Mouse (Mus musculus): ENCODE measurements around the gene Il18r1.
A peak's percentile ranks its signal among the peaks of the same experiment; 100 is the strongest.

Il18r1 gene

DNA sequence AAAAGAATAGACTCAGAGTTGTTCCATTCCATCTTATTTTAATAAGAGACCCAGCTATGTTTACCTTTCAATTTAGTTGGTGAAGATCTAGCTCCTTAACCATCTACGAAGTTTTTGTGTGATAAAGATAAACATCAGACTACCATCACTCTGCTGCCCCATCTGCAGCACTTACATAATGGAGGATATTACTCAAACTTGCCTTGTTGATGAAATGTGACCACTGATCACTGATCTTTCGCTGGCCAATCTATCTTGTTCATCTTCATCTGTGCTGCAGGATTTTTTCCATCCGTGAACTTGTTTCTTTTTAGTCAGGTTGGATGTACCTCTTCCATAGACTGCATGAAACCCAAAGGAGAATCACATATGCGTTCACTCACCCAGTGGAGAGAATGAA, 29.2 kb downstream of the Il18r1 start:
- no peak for DNase-seq (ENCODE audit: low spot score)

DNA sequence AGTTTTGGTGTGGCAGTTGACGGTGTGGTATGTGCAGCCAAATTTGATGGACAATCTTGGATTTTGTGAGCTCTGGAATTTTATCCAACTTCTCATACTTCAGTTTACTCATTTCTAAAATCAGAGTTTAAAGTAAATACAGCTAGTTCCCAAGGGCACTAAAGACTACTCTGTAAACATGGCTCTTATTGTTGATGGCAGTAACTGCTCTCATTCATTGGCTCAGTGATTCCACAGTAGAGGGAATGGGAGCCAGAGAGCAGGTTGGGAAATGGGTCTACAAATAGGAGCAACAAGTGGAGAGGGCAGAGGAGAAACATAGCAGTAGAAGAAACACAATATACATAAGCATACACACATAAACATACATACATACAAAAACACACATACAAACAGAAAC, 34.4 kb downstream of the Il18r1 start:
- DNase-seq (ENCODE audit: low spot score), result peak; percentile 16

DNA sequence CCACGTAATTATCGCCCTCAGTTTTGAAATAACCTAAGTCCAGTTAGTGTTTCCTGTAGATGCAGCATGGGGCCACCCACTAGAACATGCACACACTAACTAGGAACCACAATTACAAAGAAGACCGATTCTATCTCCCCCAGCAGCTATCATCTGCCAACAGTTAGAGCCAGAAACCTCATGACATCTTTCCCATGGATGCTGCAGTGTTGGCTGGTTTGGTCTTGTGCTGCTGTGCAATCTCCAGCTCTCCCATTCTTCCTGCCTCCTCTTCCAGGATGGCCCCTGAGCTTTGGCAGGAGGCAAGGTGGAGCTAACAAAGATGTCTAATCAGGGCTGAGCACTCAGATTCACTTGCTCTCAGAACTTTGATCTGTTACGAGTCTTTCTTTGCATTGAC, 35.8 kb downstream of the Il18r1 start:
- no peak for DNase-seq (ENCODE audit: low spot score)

DNA sequence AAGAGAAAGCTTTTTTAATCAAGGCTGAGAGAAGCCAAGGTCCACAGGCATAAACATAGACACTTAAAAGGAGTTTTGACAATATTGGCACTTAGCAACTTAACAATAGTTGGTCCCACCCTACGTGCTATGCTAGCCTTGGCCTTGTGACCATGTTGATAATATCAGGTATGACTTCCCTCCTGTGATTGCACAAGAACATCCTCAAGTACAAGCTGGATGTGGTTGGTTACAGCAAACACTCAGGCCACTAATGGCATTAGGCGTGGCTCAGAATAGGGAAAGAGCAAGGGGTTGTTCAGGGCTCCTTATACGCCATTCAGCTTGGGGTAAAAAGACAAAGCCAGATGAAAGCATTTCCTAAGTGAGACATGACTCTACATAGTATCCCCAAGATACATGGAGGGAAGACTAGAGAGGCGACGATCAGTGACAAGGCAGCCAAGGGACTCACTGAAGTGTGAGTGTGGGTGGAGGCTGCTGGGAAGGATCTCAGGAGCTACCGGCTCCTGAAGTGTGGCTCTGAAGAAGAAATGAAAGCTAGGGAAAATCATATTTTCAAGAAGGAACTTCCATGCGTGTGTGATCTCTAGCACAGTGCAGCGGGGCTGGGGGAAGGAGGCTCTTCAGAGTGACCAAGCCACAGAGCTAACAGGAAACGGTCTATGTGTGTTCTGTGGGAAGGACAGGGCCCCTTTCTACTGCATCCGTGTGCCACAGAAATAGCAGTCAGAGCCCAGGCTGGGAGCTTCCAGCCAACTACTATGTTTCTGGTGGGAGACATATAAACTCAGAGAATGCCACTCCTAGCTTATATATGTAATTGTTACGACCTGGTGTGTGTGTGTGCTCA, 36.4 kb downstream of the Il18r1 start:
- DNase-seq (ENCODE audit: low spot score), result no peak

DNA sequence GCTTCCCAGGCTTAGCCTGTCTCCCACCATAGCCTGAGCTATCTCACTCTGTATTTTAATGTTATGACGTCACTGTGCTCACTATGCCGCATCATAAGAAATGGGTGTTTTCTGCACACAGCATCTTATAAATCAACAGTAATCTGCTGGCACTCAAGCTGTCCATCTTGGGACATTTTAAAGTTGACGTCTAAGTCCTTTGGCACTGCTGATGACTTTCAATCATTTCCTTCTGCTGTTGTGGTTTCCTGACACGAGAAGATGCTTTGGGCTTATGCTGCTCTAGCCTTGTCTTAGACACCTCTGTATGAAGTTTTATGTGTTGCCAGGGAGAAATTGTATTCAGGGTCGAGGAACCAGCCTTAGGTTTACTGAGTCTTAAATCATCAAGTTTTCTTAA, 39.2 kb downstream of the Il18r1 start:
- DNase-seq (ENCODE audit: low spot score), result no peak

DNA sequence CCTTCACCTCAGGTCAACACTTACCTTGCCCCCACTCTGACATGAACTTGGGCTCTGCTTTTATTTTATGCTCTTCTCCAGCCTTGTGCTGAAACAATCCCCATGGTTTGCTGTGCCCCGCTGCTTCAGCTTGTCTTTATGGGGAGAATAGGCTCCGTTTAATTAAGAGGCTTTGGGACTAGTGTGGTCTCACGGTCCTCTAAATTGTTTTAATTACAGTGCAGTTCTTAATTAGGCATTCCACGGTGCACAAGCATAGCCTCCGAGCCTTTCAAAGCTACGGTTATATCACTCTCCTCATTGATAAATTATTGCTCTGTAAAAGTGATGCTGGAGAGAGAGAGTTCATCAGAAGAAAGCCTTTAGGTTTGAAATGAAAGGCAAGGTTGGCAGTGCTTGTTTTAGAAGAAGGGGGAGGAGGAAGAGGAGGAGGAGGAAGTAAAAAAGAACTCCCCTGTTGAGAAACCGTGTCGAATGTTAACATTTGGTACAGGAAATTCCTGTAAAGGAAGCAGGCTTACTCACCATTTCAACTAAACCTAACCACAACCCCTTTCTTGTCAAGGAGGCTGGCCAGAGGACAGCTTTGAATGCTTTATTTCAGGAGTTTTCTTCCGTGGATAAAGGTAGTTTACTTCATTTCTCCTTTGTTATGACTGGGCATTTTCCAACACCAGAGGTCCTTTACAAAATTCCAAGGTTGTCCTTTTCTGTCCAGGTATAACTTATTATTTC, 49.7 kb downstream of the Il18r1 start, which contains the start of gene Il18rap:
Il18rap (plus strand) TSS at position 512 of the 735 bp plus-strand sequence.
- DNase-seq (ENCODE audit: low spot score), result no peak

DNA sequence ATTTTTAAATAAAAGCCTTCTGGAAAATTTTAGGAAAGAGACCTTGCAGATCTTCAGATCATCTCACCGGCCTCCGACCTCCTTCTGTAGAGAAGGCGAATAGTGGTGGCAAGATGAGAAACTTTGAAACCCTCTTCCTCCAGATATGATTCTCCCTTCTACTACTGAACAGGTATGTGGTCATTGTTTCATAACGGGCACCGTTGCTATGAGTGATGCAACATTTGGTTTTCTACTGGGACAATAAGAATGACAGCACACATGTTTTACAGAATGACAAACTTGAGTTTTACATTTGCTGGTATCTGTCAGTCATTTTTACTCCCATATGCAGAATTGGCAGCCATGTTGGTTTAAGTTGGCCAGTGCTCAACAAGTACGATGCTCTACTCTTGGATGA, 51.0 kb downstream of the Il18r1 start:
- DNase-seq (ENCODE audit: low spot score), result no peak

DNA sequence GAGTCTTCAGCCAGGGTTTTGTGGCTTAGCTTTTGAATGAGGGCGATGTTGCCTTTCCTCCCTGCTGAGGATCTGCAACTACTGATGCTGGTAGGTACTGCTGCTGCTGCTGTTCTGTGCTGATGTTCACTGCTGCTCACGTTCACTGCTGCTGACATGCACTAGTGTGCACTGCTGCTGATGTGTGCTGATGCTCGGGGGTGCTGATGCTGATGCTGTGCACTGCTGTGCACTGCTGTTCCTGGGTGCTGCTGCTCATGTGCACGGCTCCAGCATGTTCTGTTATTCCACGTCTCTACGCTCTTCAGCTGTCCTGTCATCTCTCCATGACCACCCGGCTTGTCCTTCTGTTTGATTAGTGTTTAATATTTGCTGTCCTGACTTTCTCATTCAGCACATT, 57.6 kb downstream of the Il18r1 start:
- DNase-seq (ENCODE audit: low spot score), result no peak

DNA sequence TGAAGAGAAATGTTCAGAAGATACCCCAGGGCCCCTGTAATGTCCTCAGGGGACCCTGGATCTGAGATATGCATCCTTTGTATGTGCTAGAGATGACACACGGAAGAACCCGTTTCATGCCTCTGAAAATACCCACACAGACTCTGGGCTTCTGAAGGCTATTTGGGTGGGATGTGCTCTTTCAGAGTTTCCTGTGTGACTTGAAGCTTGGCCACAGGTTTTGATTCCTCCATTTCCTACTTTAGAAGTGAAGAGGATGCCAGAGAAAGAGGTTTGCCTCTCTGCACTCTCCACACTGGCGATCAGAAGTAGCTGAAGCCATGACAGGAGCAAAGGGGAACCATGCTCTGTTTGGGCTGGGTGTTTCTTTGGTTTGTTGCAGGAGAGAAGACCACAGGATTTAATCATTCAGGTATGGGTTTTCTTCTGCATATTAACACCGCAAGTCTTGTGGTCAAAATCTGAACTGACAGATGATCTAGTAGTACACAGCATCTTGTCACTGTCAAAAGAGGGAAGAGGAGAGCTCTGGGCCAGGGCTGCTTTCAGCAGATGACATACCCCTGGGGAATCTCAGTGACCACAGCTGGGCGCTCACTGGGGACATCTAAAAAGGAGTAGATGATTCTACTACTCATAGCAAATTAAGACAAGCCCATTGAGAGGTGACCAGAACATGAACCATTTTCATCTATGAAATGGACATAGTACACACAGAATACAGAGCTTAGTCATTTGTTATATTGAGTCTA, 58.8 kb downstream of the Il18r1 start:
- DNase-seq (ENCODE audit: low spot score), result no peak

DNA sequence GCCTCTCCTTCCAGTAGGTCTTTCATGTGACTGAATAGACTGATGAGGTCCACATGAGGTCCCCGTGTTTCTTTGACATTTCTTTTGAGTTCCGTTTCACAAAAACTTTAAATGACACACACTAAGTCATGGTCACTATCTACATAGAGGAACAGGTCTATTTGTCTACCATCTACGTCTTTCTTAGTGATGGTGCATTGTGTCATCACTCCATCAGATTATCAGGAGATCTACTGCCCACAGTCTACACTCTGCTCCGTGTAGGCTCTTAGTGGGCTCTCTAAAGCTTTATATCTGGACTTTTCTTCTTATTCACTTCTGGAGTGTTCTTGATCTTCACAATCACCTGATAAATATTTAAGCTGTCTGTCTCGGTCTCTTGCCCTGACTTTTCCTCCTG, 63.9 kb downstream of the Il18r1 start:
- no peak for DNase-seq (ENCODE audit: low spot score)

DNA sequence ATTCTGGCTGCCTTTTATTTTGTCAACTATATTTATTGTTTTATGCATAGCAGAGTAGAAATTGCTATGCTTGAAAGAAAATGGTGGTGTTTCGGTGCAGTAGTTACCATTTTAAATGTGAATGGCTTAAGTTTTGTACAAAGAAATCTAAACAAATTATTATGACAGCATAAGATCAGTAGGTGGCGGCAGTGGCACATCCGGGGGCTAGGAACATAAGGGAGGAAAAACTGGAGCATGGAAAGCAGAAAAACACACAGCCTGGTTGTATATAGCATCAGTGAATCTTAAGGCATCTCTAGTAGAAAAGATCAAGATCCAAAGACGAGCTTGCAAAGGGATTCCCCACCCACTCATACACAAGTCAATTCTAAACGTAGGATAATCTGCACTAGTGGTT, 72.2 kb downstream of the Il18r1 start:
- DNase-seq (ENCODE audit: low spot score), result no peak

DNA sequence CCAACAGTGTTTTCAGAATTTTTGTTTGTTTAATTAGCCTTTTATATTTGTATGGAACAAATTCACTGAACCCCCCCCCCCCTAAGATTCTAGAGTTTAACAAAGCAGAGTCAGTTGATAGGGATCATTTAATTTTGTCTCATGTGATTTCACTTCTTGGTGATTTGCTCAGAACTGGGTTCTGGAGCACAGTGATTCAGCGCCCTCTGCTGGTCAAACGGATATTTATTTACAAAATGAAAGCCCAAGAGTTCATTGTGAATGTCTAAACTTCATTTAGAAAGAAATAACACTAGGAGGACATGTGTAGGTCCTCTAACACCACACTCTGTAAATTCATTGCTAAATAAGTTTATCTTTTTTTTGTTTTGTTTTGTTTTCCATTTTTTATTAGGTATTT, 79.3 kb downstream of the Il18r1 start:
- DNase-seq (ENCODE audit: low spot score), result peak; percentile 81

DNA sequence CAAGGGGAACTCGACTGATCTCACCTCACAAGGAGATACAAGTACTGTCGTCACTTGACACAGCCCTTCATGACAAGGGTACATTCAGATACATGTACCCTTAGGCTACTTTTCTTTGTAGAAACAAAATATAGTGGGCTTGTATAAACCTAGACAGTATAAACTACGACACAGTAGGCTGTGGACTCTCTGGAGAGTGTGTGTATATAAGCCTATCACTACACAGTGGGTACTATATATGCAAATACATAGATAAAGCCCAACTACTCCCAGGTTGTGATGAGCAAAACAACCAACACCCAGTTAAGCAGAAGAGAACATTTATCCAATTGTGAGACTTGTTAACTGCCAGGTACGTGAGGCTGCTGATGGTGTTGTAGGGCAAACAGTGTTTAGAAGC, 81.3 kb downstream of the Il18r1 start:
- no peak for DNase-seq (ENCODE audit: low spot score)

DNA sequence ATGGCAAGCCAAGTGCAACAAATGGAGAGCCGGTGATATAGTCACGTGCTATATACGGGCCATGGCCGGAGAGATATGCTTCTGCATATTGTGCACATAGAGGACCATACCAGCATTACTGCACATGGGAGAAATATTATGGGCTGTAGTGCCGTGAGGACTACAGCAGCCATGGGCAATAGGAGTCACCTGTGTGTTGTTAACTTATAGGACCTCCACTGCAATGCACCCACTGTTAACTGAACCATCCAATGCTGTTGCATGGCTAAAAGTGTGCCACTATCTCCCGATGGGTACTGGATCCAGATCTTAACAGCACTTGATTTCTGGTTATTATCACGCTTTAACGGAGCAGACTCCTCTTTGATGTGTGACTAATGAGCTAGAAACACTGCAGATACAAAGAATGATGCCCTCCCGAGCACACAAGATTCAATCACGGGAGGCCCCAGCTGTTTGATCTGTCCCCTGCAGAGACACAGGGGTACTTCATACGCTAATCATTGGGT, 81.8 kb downstream of the Il18r1 start:
- no peak for DNase-seq (ENCODE audit: low spot score)

DNA sequence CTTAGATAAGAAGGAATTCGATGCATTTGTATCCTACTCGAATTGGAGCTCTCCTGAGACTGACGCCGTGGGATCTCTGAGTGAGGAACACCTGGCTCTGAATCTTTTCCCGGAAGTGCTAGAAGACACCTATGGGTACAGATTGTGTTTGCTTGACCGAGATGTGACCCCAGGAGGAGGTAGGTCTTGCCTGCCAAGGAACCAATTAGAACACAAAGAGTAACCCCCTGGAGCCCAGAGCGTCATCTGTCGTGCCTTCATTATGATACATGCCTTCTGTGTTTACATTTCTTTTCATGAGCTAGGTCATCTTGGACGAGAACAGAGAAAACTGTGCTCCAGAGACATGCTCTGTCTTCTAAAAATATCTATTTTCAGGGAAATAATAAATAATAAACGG, 82.4 kb downstream of the Il18r1 start:
- DNase-seq (ENCODE audit: low spot score), result no peak
